Mouse (Mus musculus) liver, embryonic 11.5 days (tissue): Measurements from ENCODE around the gene Trpv4. TPM values are rescaled to one million over a fixed set of nuclear protein-coding genes. Genes with fewer than 3 reads are reported as not detected.

Experiments used
- ATAC-seq: fragments of 200-750 bp; cut with Nextera tagmentation; replicated peaks from 2 replicates; pipeline ENCODE4 v1.8.0; 2017; ENCODE audit warnings: moderate number of reproducible peaks, mild to moderate bottlenecking, moderate TSS enrichment, moderate library complexity; ENCODE audit not compliant: low FRiP score
- DNase-seq: peaks from one replicate; pipeline ENCODE4 v3.0.0-alpha.2; 2017; ENCODE audit warnings: low spot score
- H3K27ac ChIP-seq: fragments of 300-500 bp; sonication (generic); 2 replicates; pipeline ENCODE4 v1.5.1; 2014; ENCODE audit warnings: mild to moderate bottlenecking, low read depth, low read length, control low read depth
- H3K27me3 ChIP-seq: fragments of 300-500 bp; sonication (generic); replicated peaks from 2 replicates; pipeline ENCODE4 v1.6.1; 2014; ENCODE audit warnings: low read length, mixed read lengths; ENCODE audit not compliant: control insufficient read depth, insufficient read depth
- H3K36me3 ChIP-seq: fragments of 300-500 bp; sonication (generic); 2 replicates; pipeline ENCODE4 v1.6.1; 2014; ENCODE audit warnings: mild to moderate bottlenecking, low read length, moderate library complexity, mixed read lengths; ENCODE audit not compliant: control insufficient read depth, insufficient read depth
- H3K4me1 ChIP-seq: fragments of 300-500 bp; sonication (generic); replicated peaks from 2 replicates; pipeline ENCODE4 v1.6.1; 2014; ENCODE audit warnings: low read length, mixed read lengths; ENCODE audit not compliant: control insufficient read depth, insufficient read depth
- H3K4me2 ChIP-seq: fragments of 300-500 bp; sonication (generic); 2 replicates; pipeline ENCODE4 v1.6.1; 2014; ENCODE audit warnings: mild to moderate bottlenecking, control low read depth, moderate library complexity
- H3K4me3 ChIP-seq: fragments of 300-500 bp; sonication (generic); 2 replicates; pipeline ENCODE4 v1.5.1; 2014; ENCODE audit warnings: low read depth, low read length, control low read depth
- H3K9ac ChIP-seq: fragments of 300-500 bp; sonication (generic); 2 replicates; pipeline ENCODE4 v1.6.1; 2014; ENCODE audit warnings: low read depth, low read length, control low read depth
- H3K9me3 ChIP-seq: fragments of 300-500 bp; sonication (generic); 2 replicates; pipeline ENCODE4 v1.6.1; 2016; ENCODE audit warnings: low read length, inconsistent platforms, mixed read lengths; ENCODE audit not compliant: control insufficient read depth
- WGBS: fragments of 180-500 bp; shearing (Covaris S2); extraction: QIAGEN DNeasy Blood & Tissue Kit; methylation state at CpG from one replicate; pipeline ENCODE4 v1.1.7; 2014; 5-methylcytosine and 5-hydroxymethylcytosine counted together
- polyA plus RNA-seq: library from polyadenylated mRNA; unstranded; fragments of >200 nt; fragmentation: Nextera tagmentation; extraction: Ambion mirVana; gene quantifications from 2 replicates; pipeline ENCODE4 v1.2.1, GENCODE M21; 2014

Gene Trpv4
- polyA plus RNA-seq, 1 experiment from 2014 or later = 0.56 TPM

GRCm38 (mm10) chr5:114679841-114680591, 21.8 kb upstream of the Trpv4 start:
- Histone ChIP-seq H3K27me3 (no peaks in the 10 kb centered on the region), H3K4me1 (no peaks in the 10 kb centered on the region), H3K9me3 (no peaks in the 10 kb centered on the region), H3K36me3 (no peaks in the 10 kb centered on the region), H3K4me2 (no peak overlapping the region), H3K27ac (no peak overlapping the region), H3K4me3 (no peak overlapping the region), H3K9ac (no peak overlapping the region)
- no peak for DNase-seq
- 72% methylated on average over 17 of the region's 17 CpGs for WGBS
- no peak for ATAC-seq

GRCm38 (mm10) chr5:114674594-114674993, 16.4 kb upstream of the Trpv4 start:
- WGBS = 85% methylated on average over 8 of the region's 8 CpGs
- no peak for ATAC-seq
- no peaks in the 10 kb centered on the region for H3K4me1 ChIP-seq

GRCm38 (mm10) chr5:114673114-114673513, 14.9 kb upstream of the Trpv4 start:
- Histone ChIP-seq H3K4me1 (no peaks in the 10 kb centered on the region), H3K4me2 (no peak overlapping the region), H3K9ac (no peak overlapping the region), H3K9me3 (no peaks in the 10 kb centered on the region), H3K27me3 (no peaks in the 10 kb centered on the region), H3K36me3 (0 out of 2 replicates have a peak, but pooled peaks cover 3% of the 10 kb centered on the region), H3K27ac (no peak overlapping the region), H3K4me3 (no peak overlapping the region)
- WGBS = 82% methylated on average over 13 of the region's 13 CpGs
- DNase-seq (no peak), ATAC-seq (no peak)

More at GRCm38 (mm10) chr5:114674594-114674993, 16.4 kb upstream of the Trpv4 start:
- 0 out of 2 replicates have a peak, but pooled peaks cover 3% of the 10 kb centered on the region for H3K36me3 ChIP-seq
- H3K4me3 ChIP-seq = no peak overlapping the region
- no peak for DNase-seq
- no peak overlapping the region for H3K27ac ChIP-seq
- H3K9me3 ChIP-seq = no peaks in the 10 kb centered on the region
- no peak overlapping the region for H3K9ac ChIP-seq
- H3K4me2 ChIP-seq = no peak overlapping the region
- H3K27me3 ChIP-seq = no peaks in the 10 kb centered on the region

- H3K4me3 ChIP-seq = no peak overlapping the region
- ATAC-seq (no peak), DNase-seq (no peak)
- 91% methylated on average over 5 of the region's 5 CpGs for WGBS
- H3K36me3 ChIP-seq = 0 out of 2 replicates have a peak, but pooled peaks cover 3% of the 10 kb centered on the region
- H3K4me1 ChIP-seq = no peaks in the 10 kb centered on the region
- no peak overlapping the region for H3K4me2 ChIP-seq
- H3K9me3 ChIP-seq = no peaks in the 10 kb centered on the region
- H3K27ac ChIP-seq = no peak overlapping the region
- no peaks in the 10 kb centered on the region for H3K27me3 ChIP-seq
- H3K9ac ChIP-seq = no peak overlapping the region
Measured at GRCm38 (mm10) chr5:114669014-114669413, 10.8 kb upstream of the Trpv4 start.

GRCm38 (mm10) chr5:114667228-114667856, 9.1 kb upstream of the Trpv4 start:
- ATAC-seq = peak; percentile 95
- H3K27me3 ChIP-seq = no peaks in the 10 kb centered on the region
- DNase-seq = peak; percentile 100
- H3K9me3 ChIP-seq = no peaks in the 10 kb centered on the region
- H3K9ac ChIP-seq = no peak overlapping the region
- H3K27ac ChIP-seq = peak overlapping the region; percentile 56
- H3K36me3 ChIP-seq = no peaks in the 10 kb centered on the region
- peak overlapping the region; percentile 75 for H3K4me2 ChIP-seq
- peak overlapping the region; percentile 38 for H3K4me3 ChIP-seq
- WGBS = 3% methylated on average over 36 of the region's 36 CpGs
- no peaks in the 10 kb centered on the region for H3K4me1 ChIP-seq

DNA sequence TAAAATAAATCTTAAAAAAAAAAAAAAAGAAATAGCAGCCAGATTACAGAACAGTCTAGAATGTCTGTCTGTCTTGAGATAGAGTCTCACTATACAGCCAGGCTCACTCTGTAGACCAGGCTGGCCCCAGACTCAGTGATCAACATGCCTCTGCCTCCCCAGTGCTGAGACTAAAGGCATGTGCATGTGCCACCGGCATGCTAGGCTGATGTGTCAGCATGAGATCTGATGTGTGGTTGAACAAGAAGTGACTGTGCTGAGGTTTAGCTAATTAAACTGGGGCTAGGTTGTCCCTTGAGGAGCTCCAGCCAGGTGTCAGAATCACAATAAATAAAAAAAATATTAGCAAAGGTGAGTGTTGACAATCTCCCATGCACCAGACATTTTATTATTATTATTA, 8.4 kb upstream of the Trpv4 start:
- 66% methylated on average over 1 of the region's 1 CpGs for WGBS
- Histone ChIP-seq H3K4me2 (peak overlapping the region; percentile 75), H3K9me3 (no peaks in the 10 kb centered on the region), H3K27ac (no peak overlapping the region), H3K4me1 (no peaks in the 10 kb centered on the region), H3K4me3 (peak overlapping the region; percentile 38; the same call in 1 of the 2 replicates), H3K9ac (no peak overlapping the region), H3K36me3 (no peaks in the 10 kb centered on the region), H3K27me3 (no peaks in the 10 kb centered on the region; the same call in 1 of the 2 replicates)
- DNase-seq = no peak
- ATAC-seq = no peak

GRCm38 (mm10) chr5:114664750-114665149, 6.5 kb upstream of the Trpv4 start:
- peaks cover 6% of the 10 kb centered on the region for H3K27me3 ChIP-seq

GRCm38 (mm10) chr5:114664139-114664538, 5.9 kb upstream of the Trpv4 start:
- DNase-seq = no peak
- Histone ChIP-seq H3K4me2 (no peak overlapping the region), H3K9me3 (no peaks in the 10 kb centered on the region), H3K27me3 (peaks cover 13% of the 10 kb centered on the region), H3K4me3 (no peak overlapping the region), H3K9ac (no peak overlapping the region), H3K27ac (no peak overlapping the region), H3K36me3 (no peaks in the 10 kb centered on the region), H3K4me1 (no peaks in the 10 kb centered on the region)
- ATAC-seq = no peak
- 74% methylated on average over 4 of the region's 4 CpGs for WGBS

More at GRCm38 (mm10) chr5:114664750-114665149, 6.5 kb upstream of the Trpv4 start:
- Histone ChIP-seq H3K4me2 (no peak overlapping the region), H3K4me3 (no peak overlapping the region), H3K4me1 (no peaks in the 10 kb centered on the region), H3K9me3 (no peaks in the 10 kb centered on the region), H3K9ac (no peak overlapping the region), H3K27ac (no peak overlapping the region), H3K36me3 (no peaks in the 10 kb centered on the region)
- DNase-seq = no peak
- no peak for ATAC-seq
- 82% methylated on average over 7 of the region's 7 CpGs for WGBS
